Mouse (Mus musculus) monocyte, adult 5-6 weeks (primary cell): Measurements from ENCODE around the gene Il33. TPM values are rescaled to one million over a fixed set of nuclear protein-coding genes. Genes with fewer than 3 reads are reported as not detected.
"Not testable (repeated sequence)": the region's sequence is repeated elsewhere in the genome, so short reads cannot be mapped to it uniquely, and the experiment has no call there.

ENCODE experiments used
- ATAC-seq: fragments of 153-309, 156-312 bp; replicated peaks from 2 replicates; pipeline ENCODE4 v1.8.0; 2017; ENCODE audit warnings: mild to moderate bottlenecking; ENCODE audit not compliant: low TSS enrichment, insufficient number of reproducible peaks, severe bottlenecking, poor library complexity, low FRiP score
- total RNA-seq: library from RNA; stranded (forward); fragments of 200-1000, 200-491, 200-594 nt; gene quantifications from 3 replicates; pipeline ENCODE4 v1.2.3, GENCODE M21; 2017

Il33 gene
- total RNA-seq, 1 experiment from 2014 or later = not detected

GRCm38 (mm10) chr19:29926101-29926755, 1.3 kb downstream of the Il33 start:
- ATAC-seq = no peak

GRCm38 (mm10) chr19:29930296-29930695, 5.4 kb downstream of the Il33 start:
- no peak for ATAC-seq

GRCm38 (mm10) chr19:29937445-29937844, 12.5 kb downstream of the Il33 start:
- ATAC-seq = no peak

- ATAC-seq = no peak
These were observed 15.3 kb downstream of the Il33 start for GRCm38 (mm10) chr19:29940239-29940638.

- ATAC-seq = no peak
These were observed 16.3 kb downstream of the Il33 start for GRCm38 (mm10) chr19:29941208-29941607.

GRCm38 (mm10) chr19:29942358-29942757, 17.4 kb downstream of the Il33 start:
- ATAC-seq = no peak

- ATAC-seq = no peak
These were observed 19.5 kb downstream of the Il33 start for GRCm38 (mm10) chr19:29944426-29944825.

GRCm38 (mm10) chr19:29944935-29945334, 20.0 kb downstream of the Il33 start:
- not testable (repeated sequence) for ATAC-seq

GRCm38 (mm10) chr19:29945557-29946422, 20.9 kb downstream of the Il33 start:
- no peak for ATAC-seq

- ATAC-seq = no peak
These were observed 21.5 kb downstream of the Il33 start for GRCm38 (mm10) chr19:29946423-29946716.

GRCm38 (mm10) chr19:29947056-29947455, 22.1 kb downstream of the Il33 start:
- no peak for ATAC-seq

- ATAC-seq = peak; percentile 73; the same call in 1 of the 2 replicates
These were observed 23.2 kb downstream of the Il33 start for GRCm38 (mm10) chr19:29947891-29948801.

GRCm38 (mm10) chr19:29952538-29952937, 27.6 kb downstream of the Il33 start:
- ATAC-seq = no peak

- no peak for ATAC-seq
These were observed 28.9 kb downstream of the Il33 start for GRCm38 (mm10) chr19:29953833-29954232.

GRCm38 (mm10) chr19:29955454-29955853, 30.5 kb downstream of the Il33 start:
- no peak for ATAC-seq

- ATAC-seq = no peak
These were observed 36.0 kb downstream of the Il33 start for GRCm38 (mm10) chr19:29960906-29961305.

GRCm38 (mm10) chr19:29961842-29962241, 36.9 kb downstream of the Il33 start:
- no peak for ATAC-seq

- ATAC-seq = no peak
These were observed 38.7 kb downstream of the Il33 start for GRCm38 (mm10) chr19:29963598-29964092.

- ATAC-seq = no peak
These were observed 43.0 kb downstream of the Il33 start for GRCm38 (mm10) chr19:29967960-29968359.
